Mouse (Mus musculus): ENCODE data around the gene Tfr2.
A peak's percentile ranks its signal among the peaks of the same experiment; 100 is the strongest.

Tfr2 gene

GRCm38 (mm10) chr5:137537461-137537860, 32.2 kb upstream of the Tfr2 start:
- no peak for DNase-seq (ENCODE audit: low spot score in 2 of 2)

GRCm38 (mm10) chr5:137539291-137539801, 30.3 kb upstream of the Tfr2 start:
- DNase-seq (ENCODE audit: low spot score in 2 of 2), result no peak

GRCm38 (mm10) chr5:137540991-137541390, 28.6 kb upstream of the Tfr2 start:
- no peak for DNase-seq (ENCODE audit: low spot score in 2 of 2)

GRCm38 (mm10) chr5:137541768-137542540, 27.7 kb upstream of the Tfr2 start:
- DNase-seq (ENCODE audit: low spot score in 2 of 2), result no peak

- DNase-seq (ENCODE audit: low spot score in 2 of 2), result no peak
Observed at GRCm38 (mm10) chr5:137544926-137545325, 24.7 kb upstream of the Tfr2 start.

GRCm38 (mm10) chr5:137545596-137545995, 24.0 kb upstream of the Tfr2 start:
- DNase-seq (ENCODE audit: low spot score in 2 of 2), result no peak

GRCm38 (mm10) chr5:137549840-137550239, 19.8 kb upstream of the Tfr2 start:
- DNase-seq (ENCODE audit: low spot score in 2 of 2), result no peak

GRCm38 (mm10) chr5:137551119-137551518, 18.5 kb upstream of the Tfr2 start:
- DNase-seq (ENCODE audit: low spot score in 2 of 2), result no peak

GRCm38 (mm10) chr5:137553000-137553399, 16.6 kb upstream of the Tfr2 start:
- no peak for DNase-seq (ENCODE audit: low spot score in 2 of 2)

GRCm38 (mm10) chr5:137553411-137553837, 16.2 kb upstream of the Tfr2 start, which contains the start of gene Actl6b:
TSS of gene Actl6b (plus strand) at chr5:137553517.
- peak in 1 of 2 experiments; percentile 52 for DNase-seq (ENCODE audit: low spot score in 2 of 2)

GRCm38 (mm10) chr5:137553898-137554297, 15.7 kb upstream of the Tfr2 start:
- DNase-seq (ENCODE audit: low spot score in 2 of 2), result no peak

GRCm38 (mm10) chr5:137561556-137561955, 8.1 kb upstream of the Tfr2 start:
- DNase-seq (ENCODE audit: low spot score in 2 of 2), result no peak

- DNase-seq (ENCODE audit: low spot score in 2 of 2), result no peak
Observed at GRCm38 (mm10) chr5:137562965-137563364, 6.7 kb upstream of the Tfr2 start.

GRCm38 (mm10) chr5:137565744-137566143, 3.9 kb upstream of the Tfr2 start:
- DNase-seq (ENCODE audit: low spot score in 2 of 2), result no peak

- DNase-seq (ENCODE audit: low spot score in 2 of 2), result no peak
Observed at GRCm38 (mm10) chr5:137566416-137566815, 3.2 kb upstream of the Tfr2 start.

- DNase-seq (ENCODE audit: low spot score in 2 of 2), result no peak
Observed at GRCm38 (mm10) chr5:137568223-137568798, 1.3 kb upstream of the Tfr2 start.

GRCm38 (mm10) chr5:137569031-137569430, 609 bp upstream of the Tfr2 start:
- no peak for DNase-seq (ENCODE audit: low spot score in 2 of 2)

GRCm38 (mm10) chr5:137570181-137570580, 541 bp downstream of the Tfr2 start:
- no peak for DNase-seq (ENCODE audit: low spot score in 2 of 2)

GRCm38 (mm10) chr5:137570691-137571586, 1.3 kb downstream of the Tfr2 start:
- DNase-seq (ENCODE audit: low spot score in 2 of 2), result peak; percentile 43 to 45

- DNase-seq (ENCODE audit: low spot score in 2 of 2), result no peak
Observed at GRCm38 (mm10) chr5:137574470-137574901, 4.8 kb downstream of the Tfr2 start.

- no peak for DNase-seq (ENCODE audit: low spot score in 2 of 2)
Observed at GRCm38 (mm10) chr5:137580246-137580645, 10.6 kb downstream of the Tfr2 start.

GRCm38 (mm10) chr5:137582702-137583101, 13.1 kb downstream of the Tfr2 start:
- no peak for DNase-seq (ENCODE audit: low spot score in 2 of 2)

Data from spleen, postnatal 14 days (tissue).